9 mouse cellular contexts compared by ENCODE assay signal in genomic region chr5:113491552-113491951, GRCm38 (mm10). TPM values are rescaled to one million over a fixed set of nuclear protein-coding genes. Genes with fewer than 3 reads are reported as not detected.
DNase-seq lines count a peak whose midpoint lies in the region; ATAC-seq lines count a peak whose summit lies in the region.
"Had no signal": no experiment of that assay in that cellular context is flagged by ENCODE, and none has a peak within 500 bp of the region (broad histone marks: within the 10 kb centered on the region; RNA-seq: fewer than 3 reads in every experiment).

No protein-coding gene starts in this region.

- H3K27me3 ChIP-seq in kidney, embryonic 14.5 days (ENCODE audit: control insufficient read depth, insufficient read depth, low read length): peaks cover 16% of the 10 kb centered on the region
- H3K27me3 ChIP-seq in embryonic facial prominence, embryonic 12.5 days: peaks cover 38% of the 10 kb centered on the region
- H3K27me3 ChIP-seq in hindbrain, embryonic 16.5 days (replicated peaks; ENCODE audit: control insufficient read depth, insufficient read depth, low read length): no peaks in the 10 kb centered on the region; the same call in none of the 2 replicates
- peaks cover 22% of the 10 kb centered on the region for H3K27me3 ChIP-seq in neural tube, embryonic 13.5 days
- H3K27me3 ChIP-seq in liver, embryonic 11.5 days (replicated peaks; ENCODE audit: control insufficient read depth, insufficient read depth, low read length): peaks cover 39% of the 10 kb centered on the region

- no peak for DNase-seq in kidney, postnatal 14 days
- DNase-seq in embryo, embryonic 9.5 days (ENCODE audit: extremely low spot score): no peak
- DNase-seq in layer of hippocampus, postnatal 25 days (ENCODE audit: extremely low spot score in 1 of 2, low spot score in 1 of 2): no peak
- no peak for DNase-seq in liver, embryonic 11.5 days (ENCODE audit: low spot score)

- whole genome bisulfite sequencing in kidney, embryonic 14.5 days: 69% methylated on average over 4 of the region's 4 CpGs
- WGBS in embryonic facial prominence, embryonic 12.5 days: 70% methylated on average over 4 of the region's 4 CpGs
- WGBS in hindbrain, embryonic 16.5 days: 72% methylated on average over 4 of the region's 4 CpGs
- 69% methylated on average over 4 of the region's 4 CpGs for WGBS in neural tube, embryonic 13.5 days
- 58% methylated on average over 4 of the region's 4 CpGs for WGBS in liver, embryonic 11.5 days

- no peak overlapping the region for H3K27ac ChIP-seq in kidney, embryonic 14.5 days (ENCODE audit: low read depth, low read length)
- H3K27ac ChIP-seq in embryonic facial prominence, embryonic 12.5 days: no peak overlapping the region
- H3K27ac ChIP-seq in hindbrain, embryonic 16.5 days (ENCODE audit: low read depth, low read length): peak overlapping the region; percentile 77; the same call in 1 of the 2 replicates
- peak overlapping the region; percentile 90 for H3K27ac ChIP-seq in neural tube, embryonic 13.5 days (replicated peaks)
- H3K27ac ChIP-seq in liver, embryonic 11.5 days (ENCODE audit: low read depth, low read length): no peak overlapping the region
- H3K27ac ChIP-seq: liver, embryonic 12.5 days had no signal

- H3K9ac ChIP-seq in kidney, embryonic 14.5 days (ENCODE audit: low read depth, low read length): 0 out of 2 replicates have a peak overlapping the region, but pooled peaks have one; percentile 64
- H3K9ac ChIP-seq in embryonic facial prominence, embryonic 12.5 days: peak overlapping the region; percentile 75
- H3K9ac ChIP-seq in hindbrain, embryonic 16.5 days (ENCODE audit: low read depth, low read length): peak overlapping the region; percentile 92
- H3K9ac ChIP-seq in neural tube, embryonic 13.5 days: peak overlapping the region; percentile 95
- H3K9ac ChIP-seq in liver, embryonic 11.5 days (ENCODE audit: low read depth, low read length): no peak overlapping the region
- H3K9ac ChIP-seq: liver, embryonic 12.5 days had no signal

- H3K36me3 ChIP-seq in kidney, embryonic 14.5 days (ENCODE audit: control insufficient read depth, insufficient read depth, low read length): no peaks in the 10 kb centered on the region
- H3K36me3 ChIP-seq in embryonic facial prominence, embryonic 12.5 days: no peaks in the 10 kb centered on the region
- H3K36me3 ChIP-seq in hindbrain, embryonic 16.5 days (ENCODE audit: control insufficient read depth, insufficient read depth, low read length): no peaks in the 10 kb centered on the region
- H3K36me3 ChIP-seq in neural tube, embryonic 13.5 days: no peaks in the 10 kb centered on the region
- H3K36me3 ChIP-seq in liver, embryonic 11.5 days (ENCODE audit: control insufficient read depth, insufficient read depth, low read length): no peaks in the 10 kb centered on the region
- H3K36me3 ChIP-seq: liver, embryonic 12.5 days had no signal

- no peak overlapping the region; the same call in 1 of the 2 replicates for H3K4me3 ChIP-seq in kidney, embryonic 14.5 days (ENCODE audit: low read length)
- peak overlapping the region; percentile 58 for H3K4me3 ChIP-seq in embryonic facial prominence, embryonic 12.5 days
- H3K4me3 ChIP-seq in hindbrain, embryonic 16.5 days (ENCODE audit: low read length): peak overlapping the region; percentile 72
- peak overlapping the region; percentile 72 for H3K4me3 ChIP-seq in neural tube, embryonic 13.5 days
- H3K4me3 ChIP-seq in liver, embryonic 11.5 days (ENCODE audit: low read depth, low read length): no peak overlapping the region

- ATAC-seq in kidney, embryonic 14.5 days (ENCODE audit: low FRiP score, low TSS enrichment): no peak
- ATAC-seq in embryonic facial prominence, embryonic 12.5 days (ENCODE audit: insufficient number of reproducible peaks, insufficient read depth, low FRiP score, low TSS enrichment): no peak
- ATAC-seq in hindbrain, embryonic 16.5 days: no peak
- no peak for ATAC-seq in neural tube, embryonic 13.5 days (ENCODE audit: low read depth)
- ATAC-seq in liver, embryonic 11.5 days (replicated peaks; ENCODE audit: low FRiP score): no peak
- ATAC-seq: liver, embryonic 12.5 days had no signal

- H3K9me3 ChIP-seq in kidney, embryonic 14.5 days (ENCODE audit: control insufficient read depth, low read length): no peaks in the 10 kb centered on the region
- H3K9me3 ChIP-seq in embryonic facial prominence, embryonic 12.5 days: no peaks in the 10 kb centered on the region
- H3K9me3 ChIP-seq in hindbrain, embryonic 16.5 days (ENCODE audit: control insufficient read depth, low read length): no peaks in the 10 kb centered on the region
- no peaks in the 10 kb centered on the region for H3K9me3 ChIP-seq in neural tube, embryonic 13.5 days
- H3K9me3 ChIP-seq in liver, embryonic 11.5 days (ENCODE audit: control insufficient read depth, low read length): no peaks in the 10 kb centered on the region
- H3K9me3 ChIP-seq: liver, embryonic 12.5 days had no signal

- H3K4me2 ChIP-seq in kidney, embryonic 14.5 days (replicated peaks; ENCODE audit: low read depth, low read length): peak overlapping the region; percentile 85
- H3K4me2 ChIP-seq in embryonic facial prominence, embryonic 12.5 days (replicated peaks): peak overlapping the region; percentile 94
- H3K4me2 ChIP-seq in hindbrain, embryonic 16.5 days (ENCODE audit: low read length): peak overlapping the region; percentile 71
- H3K4me2 ChIP-seq in neural tube, embryonic 13.5 days: peak overlapping the region; percentile 85
- H3K4me2 ChIP-seq in liver, embryonic 11.5 days: no peak overlapping the region; the same call in 1 of the 2 replicates

- peaks cover 5% of the 10 kb centered on the region; the same call in 1 of the 2 replicates for H3K4me1 ChIP-seq in kidney, embryonic 14.5 days (ENCODE audit: control insufficient read depth, insufficient read depth, low read length)
- H3K4me1 ChIP-seq in embryonic facial prominence, embryonic 12.5 days: peaks cover 31% of the 10 kb centered on the region
- peaks cover 29% of the 10 kb centered on the region for H3K4me1 ChIP-seq in hindbrain, embryonic 16.5 days (ENCODE audit: control insufficient read depth, insufficient read depth, low read depth, low read length)
- H3K4me1 ChIP-seq in neural tube, embryonic 13.5 days (replicated peaks): peaks cover 52% of the 10 kb centered on the region
- no peaks in the 10 kb centered on the region; the same call in 1 of the 2 replicates for H3K4me1 ChIP-seq in liver, embryonic 11.5 days (replicated peaks; ENCODE audit: control insufficient read depth, insufficient read depth, low read length)
- H3K4me1 ChIP-seq: liver, embryonic 12.5 days had no signal

RNA-seq across cellular contexts. Expression of gene Wscd2, which starts 1.4 kb away (rescaled TPM):
- 2.5 and 3.7 TPM in 2 replicates for polyA plus RNA-seq in kidney, embryonic 14.5 days (2014; fragmentation: Nextera tagmentation; extraction: Ambion mirVana)
- 7.1 and 8.3 TPM in 2 replicates for polyA plus RNA-seq in embryonic facial prominence, embryonic 12.5 days (2016; fragmentation: Nextera tagmentation; extraction: Ambion mirVana)
- polyA plus RNA-seq in hindbrain, embryonic 16.5 days (2015; fragmentation: Nextera tagmentation; extraction: Ambion mirVana): 13.3 and 14.5 TPM in 2 replicates
- polyA plus RNA-seq in neural tube, embryonic 13.5 days (2015; fragmentation: Nextera tagmentation; extraction: Ambion mirVana): 16.3 and 16.5 TPM in 2 replicates
- total RNA-seq in layer of hippocampus, postnatal 25 days (2021): 10 to 100 TPM; 84.5 to 89.7 TPM
- 0.29 and 0.45 TPM in 2 replicates for polyA plus RNA-seq in liver, embryonic 11.5 days (2014; fragmentation: Nextera tagmentation; extraction: Ambion mirVana)

Comparison
In these comparisons a context has a peak if more than half of its experiments do, and no peak if none do; other contexts are left out.
1. H3K27ac ChIP-seq: peak in hindbrain, embryonic 16.5 days (single experiment) and neural tube, embryonic 13.5 days (single experiment); none in kidney, embryonic 14.5 days (single experiment), embryonic facial prominence, embryonic 12.5 days (single experiment) and liver, embryonic 11.5 days (single experiment).
2. H3K4me3 ChIP-seq: peak in embryonic facial prominence, embryonic 12.5 days (single experiment), hindbrain, embryonic 16.5 days (single experiment) and neural tube, embryonic 13.5 days (single experiment); none in kidney, embryonic 14.5 days (single experiment) and liver, embryonic 11.5 days (single experiment).